Mouse (Mus musculus) heart, embryonic 13.5 days (tissue): ENCODE results near the gene Atp9a. TPM values are rescaled to one million over a fixed set of nuclear protein-coding genes. Genes with fewer than 3 reads are reported as not detected.

Experiments
- ATAC-seq: fragments of 200-750 bp; cut with Nextera tagmentation; 2 replicates; pipeline ENCODE4 v1.8.0; 2017; ENCODE audit warnings: moderate TSS enrichment; ENCODE audit not compliant: insufficient number of reproducible peaks, low FRiP score, low TSS enrichment; ENCODE audit errors: extremely low read depth
- H3K27ac ChIP-seq: fragments of 300-500 bp; sonication (generic); replicated peaks from 2 replicates; pipeline ENCODE4 v1.5.1; 2015; ENCODE audit warnings: moderate library complexity, mild to moderate bottlenecking, inconsistent platforms
- H3K27me3 ChIP-seq: fragments of 300-500 bp; sonication (generic); replicated peaks from 2 replicates; pipeline ENCODE4 v1.6.1; 2015; ENCODE audit warnings: mild to moderate bottlenecking, inconsistent platforms
- H3K36me3 ChIP-seq: fragments of 300-500 bp; sonication (generic); 2 replicates; pipeline ENCODE4 v1.6.1; 2015; ENCODE audit warnings: mild to moderate bottlenecking, inconsistent platforms
- H3K4me1 ChIP-seq: fragments of 300-500 bp; sonication (generic); 2 replicates; pipeline ENCODE4 v1.6.1; 2015; ENCODE audit warnings: inconsistent platforms
- H3K4me2 ChIP-seq: fragments of 300-500 bp; sonication (generic); 2 replicates; pipeline ENCODE4 v1.6.1; 2015; ENCODE audit warnings: inconsistent platforms, mild to moderate bottlenecking, moderate library complexity
- H3K4me3 ChIP-seq: fragments of 300-500 bp; sonication (generic); 2 replicates; pipeline ENCODE4 v1.5.1; 2015; ENCODE audit warnings: moderate library complexity, mild to moderate bottlenecking, inconsistent platforms
- H3K9ac ChIP-seq: fragments of 300-500 bp; sonication (generic); 2 replicates; pipeline ENCODE4 v1.6.1; 2015; ENCODE audit warnings: inconsistent platforms, mild to moderate bottlenecking, moderate library complexity
- H3K9me3 ChIP-seq: fragments of 300-500 bp; sonication (generic); 2 replicates; pipeline ENCODE4 v1.6.1; 2016; ENCODE audit warnings: inconsistent platforms
- WGBS: fragments of 180-500 bp; shearing (Covaris S2); methylation state at CpG from one replicate; pipeline ENCODE4 v1.1.7; 2015; ENCODE audit warnings: mixed read lengths; 5-methylcytosine and 5-hydroxymethylcytosine counted together
- polyA plus RNA-seq: library from polyadenylated mRNA; unstranded; fragments of >200 nt; fragmentation: Nextera tagmentation; extraction: Ambion mirVana; gene quantifications from 2 replicates; pipeline ENCODE4 v1.2.1, GENCODE M21; 2015

Gene Atp9a
- polyA plus RNA-seq, 1 experiment from 2014 or later = 13.1 TPM

DNA sequence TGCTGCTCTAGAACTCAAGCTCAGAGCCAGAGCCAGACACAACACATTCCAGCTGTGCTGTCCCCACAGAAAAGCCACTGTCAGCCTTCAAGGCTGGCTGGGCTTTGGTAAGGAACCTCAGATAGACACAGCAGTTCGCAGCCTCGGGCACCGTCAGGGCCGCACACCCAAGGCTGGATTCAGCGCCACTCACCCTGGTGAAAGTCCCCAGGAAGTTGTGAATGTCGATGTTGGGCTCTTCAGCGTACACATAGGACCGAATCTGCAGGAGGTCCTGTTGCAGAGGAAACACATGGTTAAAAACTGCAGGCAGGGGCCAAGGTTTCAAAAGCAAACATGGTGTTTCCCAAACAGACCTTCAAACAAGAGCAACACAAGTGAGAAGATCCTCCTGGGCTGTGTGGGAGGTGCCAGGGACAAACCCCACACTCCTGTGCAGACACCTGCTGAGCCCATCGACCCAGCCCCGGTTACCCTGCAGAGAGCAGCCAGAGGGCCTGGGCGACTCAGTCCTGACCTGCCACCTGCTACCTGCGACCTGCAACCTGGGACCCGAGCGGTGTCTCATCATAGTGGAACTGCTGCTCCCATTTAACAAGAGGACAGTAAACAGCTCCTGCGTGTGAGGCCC is 58.6 kb downstream of the Atp9a start:
- no peak overlapping the region for H3K27ac ChIP-seq
- WGBS = 38% methylated on average over 15 of the region's 15 CpGs
- ATAC-seq = no peak
- H3K4me2 ChIP-seq = no peak overlapping the region
- H3K4me3 ChIP-seq = no peak overlapping the region
- peaks cover 8% of the 10 kb centered on the region; the same call in 1 of the 2 replicates for H3K4me1 ChIP-seq
- H3K27me3 ChIP-seq = peaks cover 7% of the 10 kb centered on the region
- peaks cover 26% of the 10 kb centered on the region for H3K36me3 ChIP-seq
- no peak overlapping the region for H3K9ac ChIP-seq
- H3K9me3 ChIP-seq = no peaks in the 10 kb centered on the region

DNA sequence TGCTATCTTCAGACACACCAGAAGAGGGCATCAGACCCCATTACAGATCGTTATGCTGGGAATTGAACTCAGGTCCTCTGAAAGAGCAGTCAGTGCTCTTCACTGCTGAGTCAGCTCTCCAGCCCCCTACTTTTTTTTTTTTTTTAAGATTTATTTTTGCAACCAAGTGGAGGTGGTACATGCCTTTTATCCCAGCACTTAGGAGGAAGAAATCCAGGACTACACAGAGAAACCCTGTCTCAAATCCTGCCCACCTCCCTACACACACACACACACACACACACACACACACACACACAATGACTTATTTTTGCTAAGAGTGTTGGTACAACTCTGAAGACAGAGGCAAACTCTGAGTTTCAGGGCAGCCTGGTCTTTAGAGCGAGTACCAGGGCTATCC is 59.5 kb downstream of the Atp9a start:
- Histone ChIP-seq H3K27ac (no peak overlapping the region), H3K9me3 (no peaks in the 10 kb centered on the region), H3K4me1 (peaks cover 8% of the 10 kb centered on the region; the same call in 1 of the 2 replicates), H3K4me2 (no peak overlapping the region), H3K9ac (no peak overlapping the region), H3K36me3 (peaks cover 32% of the 10 kb centered on the region), H3K4me3 (no peak overlapping the region), H3K27me3 (peaks cover 15% of the 10 kb centered on the region)
- 79% methylated on average over 2 of the region's 2 CpGs for WGBS
- ATAC-seq = no peak

DNA sequence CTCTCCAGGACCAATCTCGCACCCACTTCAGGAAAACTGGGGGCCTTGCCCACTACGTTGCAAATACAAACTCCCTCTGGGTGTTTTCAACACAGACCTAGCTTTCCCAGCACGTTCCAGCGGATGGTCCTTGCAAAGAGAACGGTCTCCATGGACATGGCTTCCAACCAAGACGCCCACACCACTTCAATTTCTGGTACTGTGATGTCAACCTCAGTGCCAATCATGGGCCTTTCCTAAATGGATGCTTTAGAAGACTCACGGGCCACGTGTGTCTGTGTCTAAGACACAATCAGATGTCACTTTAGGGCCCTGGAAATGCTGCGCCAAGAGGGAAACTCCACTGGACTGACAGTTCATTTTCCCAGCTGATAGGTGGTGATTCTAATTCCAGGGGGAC is 60.7 kb downstream of the Atp9a start:
- no peak for ATAC-seq
- no peaks in the 10 kb centered on the region for H3K9me3 ChIP-seq
- H3K36me3 ChIP-seq = peaks cover 30% of the 10 kb centered on the region
- 86% methylated on average over 9 of the region's 9 CpGs for WGBS
- peaks cover 8% of the 10 kb centered on the region; the same call in 1 of the 2 replicates for H3K4me1 ChIP-seq
- H3K27me3 ChIP-seq = peaks cover 20% of the 10 kb centered on the region
- H3K27ac ChIP-seq = no peak overlapping the region
- H3K4me3 ChIP-seq = no peak overlapping the region
- no peak overlapping the region for H3K9ac ChIP-seq
- no peak overlapping the region for H3K4me2 ChIP-seq

DNA sequence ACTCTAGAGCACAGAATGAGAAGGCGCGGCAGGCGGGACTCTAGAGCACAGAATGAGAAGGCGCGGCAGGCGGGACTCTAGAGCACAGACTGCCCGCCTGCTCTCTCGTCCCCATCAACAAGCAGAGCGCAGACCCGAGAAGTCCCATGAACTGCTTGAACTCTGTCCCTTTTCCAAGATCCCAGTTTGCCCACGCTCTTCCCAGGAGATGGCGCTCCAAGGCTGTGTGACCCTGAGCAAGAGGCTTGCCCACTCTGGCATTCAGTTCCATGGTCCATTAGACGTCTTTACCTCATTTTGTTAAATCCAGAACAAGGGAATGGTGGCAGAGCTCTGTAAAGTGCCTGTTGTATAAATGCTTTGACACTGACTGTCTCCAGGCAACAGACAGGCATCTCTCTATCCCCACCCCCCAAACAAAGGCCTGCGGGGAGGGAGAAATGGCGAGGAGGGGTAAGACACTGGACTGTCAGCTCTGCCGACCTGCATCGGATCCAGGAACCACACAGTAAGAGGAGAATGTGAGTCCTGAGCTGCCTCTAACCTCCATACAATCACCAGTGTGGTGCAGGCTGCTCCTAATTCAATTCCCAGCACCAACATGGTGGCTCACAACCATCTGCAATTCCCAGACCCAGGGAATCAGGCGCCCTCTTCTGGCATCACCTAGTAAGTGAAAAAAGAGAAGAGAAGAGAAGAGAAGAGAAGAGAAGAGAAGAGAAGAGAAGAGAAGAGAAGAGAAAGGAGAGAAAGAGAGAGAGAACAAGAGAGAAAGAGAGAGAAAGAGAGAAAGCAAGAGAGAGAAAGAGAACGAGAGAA is 62.6 kb downstream of the Atp9a start:
- ATAC-seq = no peak
- Histone ChIP-seq H3K36me3 (peaks cover 33% of the 10 kb centered on the region), H3K27me3 (peaks cover 20% of the 10 kb centered on the region), H3K4me1 (peaks cover 2% of the 10 kb centered on the region; the same call in 1 of the 2 replicates), H3K4me3 (no peak overlapping the region), H3K4me2 (no peak overlapping the region), H3K9ac (no peak overlapping the region), H3K27ac (no peak overlapping the region), H3K9me3 (no peaks in the 10 kb centered on the region)
- 48% methylated on average over 19 of the region's 19 CpGs for WGBS

DNA sequence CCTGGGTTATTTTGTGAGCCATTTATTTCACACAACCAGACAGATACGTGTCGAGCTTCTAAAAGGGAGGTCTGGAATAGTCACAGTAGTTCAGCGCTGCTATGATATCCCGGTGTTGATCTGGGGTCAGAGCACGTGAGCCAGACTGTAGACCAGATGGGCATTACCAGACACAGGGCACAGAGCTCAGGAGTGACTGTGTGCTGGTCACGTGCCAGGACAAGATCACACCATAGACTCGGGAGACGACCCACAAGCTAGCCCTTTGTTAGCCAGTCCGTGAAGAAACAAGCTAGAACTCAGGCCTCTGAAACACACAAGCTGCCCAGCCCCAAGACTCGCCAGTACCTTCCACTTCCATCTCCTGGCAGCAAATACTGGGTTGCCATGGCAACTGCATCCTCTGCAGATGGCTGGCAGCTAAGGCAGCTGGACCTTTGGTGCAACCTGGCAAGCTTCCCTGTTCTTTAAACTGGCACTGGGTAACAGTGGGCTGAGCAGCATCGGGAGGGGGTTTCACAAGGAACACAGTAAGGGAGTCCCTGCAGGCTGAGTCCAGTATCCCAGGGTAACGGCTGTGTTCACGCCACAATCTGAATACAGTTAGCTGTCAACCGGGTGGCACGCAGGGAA is 63.4 kb downstream of the Atp9a start:
- peaks cover 40% of the 10 kb centered on the region for H3K36me3 ChIP-seq
- no peak overlapping the region for H3K4me3 ChIP-seq
- no peak overlapping the region for H3K27ac ChIP-seq
- H3K4me1 ChIP-seq = no peaks in the 10 kb centered on the region
- H3K27me3 ChIP-seq = peaks cover 20% of the 10 kb centered on the region
- WGBS = 72% methylated on average over 15 of the region's 15 CpGs
- no peak overlapping the region for H3K4me2 ChIP-seq
- no peak overlapping the region for H3K9ac ChIP-seq
- ATAC-seq = no peak
- H3K9me3 ChIP-seq = no peaks in the 10 kb centered on the region

DNA sequence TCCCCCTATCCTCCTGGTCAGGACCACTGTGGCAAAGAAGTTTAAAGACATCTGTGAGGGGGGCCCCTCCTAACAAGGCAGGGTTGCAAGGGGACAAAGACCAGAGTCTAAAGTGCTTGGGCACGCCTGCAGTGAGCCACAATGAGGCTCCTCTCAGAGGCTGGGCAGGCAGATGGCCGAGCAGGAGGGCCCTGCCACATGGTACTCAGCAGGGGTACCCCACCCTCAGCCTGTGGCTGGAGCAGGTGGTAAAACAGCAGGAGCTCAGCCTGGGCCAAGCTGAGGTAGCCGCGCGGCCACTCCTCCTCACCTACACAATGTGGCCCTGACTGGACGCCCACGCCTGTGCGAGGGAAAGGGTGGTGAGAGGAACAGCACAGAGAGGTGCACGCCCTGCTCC is 64.6 kb downstream of the Atp9a start:
- ATAC-seq = no peak
- no peaks in the 10 kb centered on the region for H3K4me1 ChIP-seq
- H3K9ac ChIP-seq = no peak overlapping the region
- no peak overlapping the region for H3K27ac ChIP-seq
- 62% methylated on average over 9 of the region's 9 CpGs for WGBS
- H3K4me3 ChIP-seq = no peak overlapping the region
- H3K9me3 ChIP-seq = no peaks in the 10 kb centered on the region
- peaks cover 51% of the 10 kb centered on the region for H3K36me3 ChIP-seq
- peaks cover 20% of the 10 kb centered on the region for H3K27me3 ChIP-seq
- no peak overlapping the region for H3K4me2 ChIP-seq

DNA sequence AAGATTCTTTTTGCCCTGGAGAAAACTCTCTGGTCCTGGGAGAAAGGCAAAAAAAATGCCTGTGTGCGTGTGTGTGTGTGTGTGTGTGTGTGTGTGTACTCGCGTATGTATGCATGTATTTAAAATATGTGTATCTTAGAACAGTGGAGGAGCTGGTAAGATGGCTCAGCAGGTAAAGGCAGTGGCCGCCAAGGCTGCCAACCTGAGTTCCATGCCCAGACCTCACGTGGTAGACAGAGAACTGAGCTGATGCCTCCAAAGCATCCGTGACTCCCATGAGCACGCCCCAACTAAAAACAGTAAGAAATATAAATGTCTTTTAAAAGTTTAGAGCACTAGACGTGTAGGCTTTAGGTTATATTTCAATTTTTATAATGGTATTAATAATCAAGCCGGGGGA is 70.5 kb downstream of the Atp9a start:
- no peak overlapping the region for H3K4me2 ChIP-seq
- H3K4me1 ChIP-seq = no peaks in the 10 kb centered on the region
- no peak for ATAC-seq
- H3K27ac ChIP-seq = no peak overlapping the region
- peaks cover 8% of the 10 kb centered on the region; the same call in 1 of the 2 replicates for H3K27me3 ChIP-seq
- no peak overlapping the region for H3K9ac ChIP-seq
- H3K36me3 ChIP-seq = peaks cover 33% of the 10 kb centered on the region
- H3K4me3 ChIP-seq = no peak overlapping the region
- H3K9me3 ChIP-seq = no peaks in the 10 kb centered on the region
- 83% methylated on average over 9 of the region's 9 CpGs for WGBS

DNA sequence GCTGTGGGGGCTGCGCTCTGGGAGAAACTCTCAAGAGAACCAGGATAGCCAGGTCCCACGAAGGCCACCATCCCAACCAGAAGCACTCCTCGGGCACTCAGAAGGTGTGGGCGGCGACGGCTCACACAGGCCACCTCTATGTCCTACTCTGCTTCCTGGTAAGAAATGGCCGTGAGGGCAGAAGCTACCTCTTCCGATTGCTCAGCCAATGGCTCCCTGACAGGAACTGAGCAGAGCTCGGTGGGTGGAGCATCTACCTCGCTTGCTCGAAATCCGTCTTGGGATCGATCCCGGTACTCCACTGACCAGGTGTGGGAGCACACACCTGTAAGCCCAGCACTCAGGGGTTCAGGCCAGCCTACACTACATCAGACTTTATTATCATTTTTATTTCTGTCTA is 72.0 kb downstream of the Atp9a start:
- no peak for ATAC-seq
- Histone ChIP-seq H3K4me1 (no peaks in the 10 kb centered on the region), H3K9me3 (no peaks in the 10 kb centered on the region), H3K9ac (no peak overlapping the region), H3K27ac (no peak overlapping the region), H3K4me2 (no peak overlapping the region), H3K4me3 (no peak overlapping the region), H3K27me3 (peaks cover 8% of the 10 kb centered on the region; the same call in 1 of the 2 replicates), H3K36me3 (peaks cover 33% of the 10 kb centered on the region)
- 70% methylated on average over 14 of the region's 14 CpGs for whole genome bisulfite sequencing

DNA sequence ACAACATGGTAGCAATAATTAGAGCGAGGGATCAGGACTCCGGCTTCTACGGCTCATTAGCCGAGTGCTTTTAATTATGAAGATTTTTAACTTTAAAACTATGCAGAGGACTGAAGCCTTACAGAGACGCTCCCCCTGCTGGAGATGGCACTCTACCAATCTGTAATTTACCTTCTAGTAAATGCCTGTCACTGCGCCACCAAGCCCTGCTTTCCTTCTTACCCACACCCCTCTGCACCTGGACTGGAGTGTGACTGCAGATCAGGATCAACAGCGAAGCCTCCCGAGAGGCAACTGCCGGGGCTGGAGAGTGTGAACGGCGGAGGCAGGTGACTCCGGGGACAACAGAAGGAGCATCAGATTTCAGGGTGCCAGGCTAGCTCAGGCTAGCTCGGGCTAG is 72.4 kb downstream of the Atp9a start:
- Histone ChIP-seq H3K9ac (no peak overlapping the region), H3K27me3 (peaks cover 8% of the 10 kb centered on the region; the same call in 1 of the 2 replicates)
- no peak for ATAC-seq

DNA sequence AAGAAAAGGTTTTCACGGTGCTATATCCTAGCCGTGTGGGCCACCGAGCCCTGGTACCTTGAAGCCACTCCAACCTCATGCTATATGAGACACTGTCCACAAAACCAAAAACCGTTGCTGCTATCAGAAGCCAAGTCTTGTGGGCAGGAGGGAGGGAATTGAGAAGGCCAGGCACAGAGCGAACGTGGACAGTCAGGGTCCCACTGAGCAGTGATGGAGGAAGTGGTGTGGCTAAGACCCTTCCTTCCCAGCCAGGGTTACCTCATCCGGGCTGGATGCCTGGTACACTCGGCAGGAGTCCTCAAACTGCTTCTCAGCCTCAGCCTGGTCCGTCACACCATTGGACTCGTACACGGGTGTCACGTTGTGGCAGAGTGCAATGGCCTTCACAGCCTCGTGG is 74.5 kb downstream of the Atp9a start:
- Histone ChIP-seq H3K36me3 (peaks cover 10% of the 10 kb centered on the region), H3K4me2 (no peak overlapping the region), H3K27ac (no peak overlapping the region), H3K9ac (no peak overlapping the region), H3K4me3 (no peak overlapping the region), H3K27me3 (peaks cover 10% of the 10 kb centered on the region; the same call in 1 of the 2 replicates), H3K9me3 (no peaks in the 10 kb centered on the region), H3K4me1 (no peaks in the 10 kb centered on the region)
- WGBS = 73% methylated on average over 13 of the region's 13 CpGs
- no peak for ATAC-seq

More for the DNA sequence above, 72.4 kb downstream of the Atp9a start:
- H3K4me1 ChIP-seq = no peaks in the 10 kb centered on the region
- no peaks in the 10 kb centered on the region for H3K9me3 ChIP-seq
- no peak overlapping the region for H3K4me3 ChIP-seq
- H3K36me3 ChIP-seq = peaks cover 29% of the 10 kb centered on the region
- H3K27ac ChIP-seq = no peak overlapping the region
- WGBS = 65% methylated on average over 13 of the region's 13 CpGs
- no peak overlapping the region for H3K4me2 ChIP-seq

DNA sequence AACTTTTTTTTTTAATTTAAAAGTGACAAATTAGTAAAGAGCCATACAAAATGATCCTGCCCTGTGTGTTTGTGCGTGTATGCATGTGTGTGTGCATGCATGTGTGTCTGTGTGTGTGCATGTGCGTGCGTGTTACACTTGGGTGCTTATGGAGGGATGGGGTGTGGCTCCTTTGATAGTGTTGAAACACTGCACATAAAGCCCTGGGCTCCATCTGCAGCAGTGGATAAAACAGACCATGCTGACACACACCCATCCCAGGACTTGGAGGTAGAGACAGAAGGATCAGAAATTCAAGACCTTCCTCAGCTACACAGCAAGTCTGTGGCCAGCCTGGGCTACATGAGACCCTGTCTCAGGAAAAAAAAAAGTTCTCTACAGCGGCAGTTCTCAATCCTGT is 76.5 kb downstream of the Atp9a start:
- H3K36me3 ChIP-seq = no peaks in the 10 kb centered on the region; the same call in 1 of the 2 replicates
- H3K27ac ChIP-seq = no peak overlapping the region
- no peaks in the 10 kb centered on the region for H3K4me1 ChIP-seq
- no peaks in the 10 kb centered on the region for H3K9me3 ChIP-seq
- H3K4me2 ChIP-seq = no peak overlapping the region
- no peak overlapping the region for H3K9ac ChIP-seq
- WGBS = 80% methylated on average over 4 of the region's 4 CpGs
- ATAC-seq = no peak
- H3K4me3 ChIP-seq = no peak overlapping the region
- peaks cover 21% of the 10 kb centered on the region; the same call in 1 of the 2 replicates for H3K27me3 ChIP-seq
